Mouse (Mus musculus) liver, adult 2 months (tissue): ENCODE measurements at regions not wholly inside any gene's neighbourhood (a gene's known extent, or its start where the extent isn't known, plus 50 kb on each side); places are given as distances from the start of the nearest gene placed in this dataset.

Experiments
- DNase-seq: peaks from one replicate; pipeline ENCODE4 v3.0.0-alpha.2; 2011; ENCODE audit warnings: low read depth, low spot score; ENCODE audit errors: extremely low read depth
- H3K27ac ChIP-seq: fragments of 200-500 bp; replicated peaks from 2 replicates; pipeline ENCODE4 v1.5.1; 2012; ENCODE audit warnings: low read depth, mild to moderate bottlenecking, control low read depth, inconsistent platforms, low read length; ENCODE audit not compliant: insufficient read depth
- H3K27me3 ChIP-seq: fragments of 200-500 bp; 2 replicates; pipeline ENCODE4 v1.6.1; 2012; ENCODE audit warnings: mild to moderate bottlenecking, moderate library complexity, low read length, inconsistent platforms; ENCODE audit not compliant: control insufficient read depth, insufficient read depth
- H3K36me3 ChIP-seq: fragments of 200-500 bp; 2 replicates; pipeline ENCODE4 v1.6.1; 2012; ENCODE audit warnings: low read length, inconsistent platforms; ENCODE audit not compliant: control insufficient read depth, insufficient read depth
- H3K4me1 ChIP-seq: fragments of 200-500 bp; 2 replicates; pipeline ENCODE4 v1.6.1; 2011; ENCODE audit warnings: low read length; ENCODE audit not compliant: control insufficient read depth, insufficient read depth
- H3K4me3 ChIP-seq: fragments of 200-500 bp; 2 replicates; pipeline ENCODE4 v1.5.1; 2011; ENCODE audit warnings: low read depth, mild to moderate bottlenecking, control low read depth, low read length, moderate library complexity; ENCODE audit not compliant: insufficient read depth
- H3K79me2 ChIP-seq: fragments of 200-500 bp; 2 replicates; pipeline ENCODE4 v1.6.1; 2012; ENCODE audit warnings: inconsistent platforms, mild to moderate bottlenecking, low read length, moderate library complexity; ENCODE audit not compliant: control insufficient read depth, insufficient read depth
- H3K9ac ChIP-seq: fragments of 200-500 bp; 2 replicates; pipeline ENCODE4 v1.6.1; 2012; ENCODE audit warnings: low read depth, mild to moderate bottlenecking, control low read depth, inconsistent platforms, low read length
- CTCF ChIP-seq: fragments of 200-500 bp; IDR thresholded peaks from 2 replicates; pipeline ENCODE4 v1.5.1; 2011; ENCODE audit warnings: low read depth, low read length, control low read depth
- POLR2A ChIP-seq: fragments of 200-500 bp; IDR thresholded peaks from 2 replicates; pipeline ENCODE4 v1.6.1; 2011; ENCODE audit warnings: low read length, control low read depth; ENCODE audit not compliant: insufficient read depth; ENCODE audit errors: extremely low read depth
- WGBS: fragments of 180-500 bp; shearing (Covaris S2); methylation state at CpG from one replicate; pipeline ENCODE4 v1.1.7; 2018; 5-methylcytosine and 5-hydroxymethylcytosine counted together

GRCm38 (mm10) chr4:87650837-87651236, 382.3 kb downstream of the Mllt3 start:
- H3K79me2 ChIP-seq, result no peaks in the 10 kb centered on the region
- H3K36me3 ChIP-seq, result no peaks in the 10 kb centered on the region
- no peak overlapping the region for H3K4me3 ChIP-seq
- H3K4me1 ChIP-seq, result no peaks in the 10 kb centered on the region
- no peak for DNase-seq
- H3K27me3 ChIP-seq, result peaks cover 2% of the 10 kb centered on the region; the same call in 1 of the 2 replicates
- no peak overlapping the region for H3K27ac ChIP-seq
- TF ChIP-seq POLR2A (no peak), CTCF (no peak)
- WGBS, result 78% methylated on average over 6 of the region's 6 CpGs
- H3K9ac ChIP-seq, result no peak overlapping the region

- DNase-seq, result no peak
- H3K36me3 ChIP-seq, result no peaks in the 10 kb centered on the region
- H3K9ac ChIP-seq, result no peak overlapping the region
- H3K27me3 ChIP-seq, result peaks cover 2% of the 10 kb centered on the region; the same call in 1 of the 2 replicates
- no peak for TF ChIP-seq POLR2A
- no peak for TF ChIP-seq CTCF
- H3K4me1 ChIP-seq, result no peaks in the 10 kb centered on the region
- no peak overlapping the region for H3K27ac ChIP-seq
- no peaks in the 10 kb centered on the region for H3K79me2 ChIP-seq
- WGBS, result 79% methylated on average over 3 of the region's 3 CpGs
- no peak overlapping the region for H3K4me3 ChIP-seq
Observed at GRCm38 (mm10) chr4:87650393-87650792, 382.8 kb downstream of the Mllt3 start.

- TF ChIP-seq CTCF (no peak), POLR2A (no peak)
- Histone ChIP-seq H3K4me3 (no peak overlapping the region), H3K27me3 (peaks cover 2% of the 10 kb centered on the region; the same call in 1 of the 2 replicates), H3K27ac (no peak overlapping the region), H3K4me1 (no peaks in the 10 kb centered on the region), H3K79me2 (no peaks in the 10 kb centered on the region), H3K36me3 (no peaks in the 10 kb centered on the region), H3K9ac (no peak overlapping the region)
- DNase-seq, result no peak
Observed at GRCm38 (mm10) chr4:87648919-87649318, 384.2 kb downstream of the Mllt3 start.

- TF ChIP-seq POLR2A (no peak), CTCF (no peak)
- Histone ChIP-seq H3K27ac (no peak overlapping the region), H3K27me3 (peaks cover 2% of the 10 kb centered on the region; the same call in 1 of the 2 replicates), H3K4me1 (no peaks in the 10 kb centered on the region), H3K9ac (no peak overlapping the region), H3K4me3 (no peak overlapping the region), H3K36me3 (no peaks in the 10 kb centered on the region), H3K79me2 (no peaks in the 10 kb centered on the region)
- DNase-seq, result no peak
- 24% methylated on average over 26 of the region's 26 CpGs for WGBS
Observed at GRCm38 (mm10) chr4:87647932-87648911, 384.9 kb downstream of the Mllt3 start.

- H3K79me2 ChIP-seq, result no peaks in the 10 kb centered on the region
- H3K9ac ChIP-seq, result no peak overlapping the region
- H3K4me3 ChIP-seq, result no peak overlapping the region
- no peaks in the 10 kb centered on the region for H3K36me3 ChIP-seq
- H3K4me1 ChIP-seq, result no peaks in the 10 kb centered on the region
- H3K27me3 ChIP-seq, result no peaks in the 10 kb centered on the region; the same call in 1 of the 2 replicates
- no peak overlapping the region for H3K27ac ChIP-seq
- WGBS, result 67% methylated on average over 5 of the region's 5 CpGs
- TF ChIP-seq CTCF (no peak), POLR2A (no peak)
- DNase-seq, result no peak
Observed at GRCm38 (mm10) chr4:87642002-87642401, 391.2 kb downstream of the Mllt3 start.

GRCm38 (mm10) chr4:87641551-87641950, 391.6 kb downstream of the Mllt3 start:
- no peaks in the 10 kb centered on the region for H3K4me1 ChIP-seq
- TF ChIP-seq POLR2A (no peak), CTCF (no peak)
- H3K36me3 ChIP-seq, result no peaks in the 10 kb centered on the region
- no peak overlapping the region for H3K27ac ChIP-seq
- no peaks in the 10 kb centered on the region; the same call in 1 of the 2 replicates for H3K27me3 ChIP-seq
- H3K4me3 ChIP-seq, result no peak overlapping the region
- no peaks in the 10 kb centered on the region for H3K79me2 ChIP-seq
- H3K9ac ChIP-seq, result no peak overlapping the region
- DNase-seq, result no peak
- 70% methylated on average over 3 of the region's 3 CpGs for WGBS
